Mouse (Mus musculus) small intestine, adult 2 months (tissue): ENCODE measurements around the gene Vmo1.
A peak's percentile ranks its signal among the peaks of the same experiment; 100 is the strongest.

Experiments
- CTCF ChIP-seq: fragments of 200-500 bp; IDR thresholded peaks from 2 replicates; pipeline ENCODE4 v1.5.1; 2012; ENCODE audit warnings: low read depth, mild to moderate bottlenecking, control low read depth, inconsistent platforms, low read length, moderate library complexity, mixed read lengths; ENCODE audit not compliant: insufficient replicate concordance, insufficient read length; ENCODE audit errors: extremely low read depth
- POLR2A ChIP-seq: fragments of 200-500 bp; IDR thresholded peaks from 2 replicates; pipeline ENCODE4 v1.6.1; 2012; ENCODE audit warnings: low read depth, mild to moderate bottlenecking, control low read depth, inconsistent platforms, low read length, moderate library complexity

GRCm38 (mm10) chr11:70513520-70513919, 896 bp downstream of the Vmo1 start:
- TF ChIP-seq CTCF (peak; percentile 21; the same call in 1 of the 2 replicates), POLR2A (no peak)
